Mouse (Mus musculus) lung, postnatal 0 days (tissue): ENCODE measurements around the gene Adap2.

Experiments used
- CTCF ChIP-seq: IDR thresholded peaks from 2 replicates; pipeline ENCODE4 v1.5.1; 2016; ENCODE audit warnings: antibody characterized with exemption, mild to moderate bottlenecking
- EP300 ChIP-seq: IDR thresholded peaks from 2 replicates; pipeline ENCODE4 v1.6.1; 2016; ENCODE audit warnings: antibody characterized with exemption, mild to moderate bottlenecking, control low read depth

DNA sequence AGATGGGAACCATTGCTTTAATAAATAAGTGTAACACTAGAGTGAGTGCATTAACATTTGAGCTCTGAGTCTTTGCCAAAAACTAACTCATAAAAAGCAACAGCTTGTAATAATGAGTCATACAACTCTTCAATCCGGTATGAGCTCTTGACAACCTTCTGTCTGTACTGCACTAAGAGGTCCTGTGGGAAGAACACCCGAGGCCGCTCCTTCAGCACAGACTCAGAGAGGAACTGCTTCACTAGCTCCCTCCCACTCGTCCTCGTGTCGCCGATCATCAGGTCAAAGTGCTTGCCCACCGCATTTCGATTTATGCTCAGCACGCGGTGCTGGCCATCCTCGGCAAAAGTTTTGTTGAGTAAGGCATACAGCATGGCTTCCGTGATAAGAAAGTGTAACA, 17.1 kb upstream of the Adap2 start:
- TF ChIP-seq CTCF (no peak), EP300 (no peak)
